Mouse (Mus musculus) heart, adult 9 months (tissue): ENCODE results near the gene Fam186a.

ENCODE experiments used
- DNase-seq, 2 experiments: peaks; one replicate each; pipeline ENCODE4 v3.0.0; 2022; ENCODE audit warnings: low spot score in 2 of 2

Fam186a gene

GRCm38 (mm10) chr15:99874612-99875333 is 92.1 kb downstream of the Fam186a start:
- peak; percentile 39 to 65 for DNase-seq

- DNase-seq: no peak
Measured at GRCm38 (mm10) chr15:99872543-99872942, 94.3 kb downstream of the Fam186a start.
